Mouse (Mus musculus) layer of hippocampus, postnatal 25 days (tissue): ENCODE results near the gene Slc18a3. TPM values are rescaled to one million over a fixed set of nuclear protein-coding genes. Genes with fewer than 3 reads are reported as not detected.
A peak's percentile ranks its signal among the peaks of the same experiment; 100 is the strongest.

ENCODE experiments used
- DNase-seq, 2 experiments: peaks; one replicate each; pipeline ENCODE4 v3.0.0; 2022; ENCODE audit warnings: mixed read lengths in 2 of 2, low spot score in 1 of 2; ENCODE audit errors: extremely low spot score in 1 of 2
- total RNA-seq, 2 experiments: library from RNA; stranded (reverse); gene quantifications; 2 replicates each; pipeline ENCODE4 v1.2.3; 2021

Gene Slc18a3
- under 1 TPM in 1 of 2 experiments, not detected in 1; 0.10 TPM for total RNA-seq

- DNase-seq, result no peak
Measured at GRCm38 (mm10) chr14:32464601-32465505, at the start of gene Slc18a3. Gene Slc18a3 (minus strand): TSS chr14:32464850.

- DNase-seq, result peak; percentile 91
Measured at GRCm38 (mm10) chr14:32513336-32514032, 48.8 kb upstream of the Slc18a3 start, which contains the start of gene Ercc6. Gene Ercc6 (plus strand): TSS chr14:32513521.

- no peak for DNase-seq
Measured at GRCm38 (mm10) chr14:32512912-32513311, 48.3 kb upstream of the Slc18a3 start.

GRCm38 (mm10) chr14:32509443-32509961 lies 44.9 kb upstream of the Slc18a3 start:
- no peak for DNase-seq

GRCm38 (mm10) chr14:32508105-32508835 lies 43.6 kb upstream of the Slc18a3 start:
- DNase-seq, result no peak

GRCm38 (mm10) chr14:32507216-32507615 lies 42.6 kb upstream of the Slc18a3 start:
- no peak for DNase-seq

- no peak for DNase-seq
Measured at GRCm38 (mm10) chr14:32506329-32506728, 41.7 kb upstream of the Slc18a3 start.

GRCm38 (mm10) chr14:32503897-32504296 lies 39.2 kb upstream of the Slc18a3 start:
- no peak for DNase-seq

GRCm38 (mm10) chr14:32502764-32503688 lies 38.4 kb upstream of the Slc18a3 start:
- no peak for DNase-seq

- no peak for DNase-seq
Measured at GRCm38 (mm10) chr14:32501303-32501702, 36.7 kb upstream of the Slc18a3 start.

GRCm38 (mm10) chr14:32496115-32496850 lies 31.6 kb upstream of the Slc18a3 start:
- no peak for DNase-seq

- DNase-seq, result no peak
Measured at GRCm38 (mm10) chr14:32492521-32492920, 27.9 kb upstream of the Slc18a3 start.

GRCm38 (mm10) chr14:32482061-32482460 lies 17.4 kb upstream of the Slc18a3 start:
- DNase-seq, result no peak

- no peak for DNase-seq
Measured at GRCm38 (mm10) chr14:32477581-32477980, 12.9 kb upstream of the Slc18a3 start.

GRCm38 (mm10) chr14:32476559-32476958 lies 11.9 kb upstream of the Slc18a3 start:
- DNase-seq, result no peak

- DNase-seq, result peak; percentile 32 to 72
Measured at GRCm38 (mm10) chr14:32472996-32473395, 8.3 kb upstream of the Slc18a3 start.

- DNase-seq, result peak in 1 of 2 experiments; percentile 57
Measured at GRCm38 (mm10) chr14:32467606-32468005, 3.0 kb upstream of the Slc18a3 start.

GRCm38 (mm10) chr14:32465889-32466288 lies 1.2 kb upstream of the Slc18a3 start, which contains the start of gene Chat:
Gene Chat (minus strand): TSS chr14:32465989.
- DNase-seq, result no peak

GRCm38 (mm10) chr14:32465506-32465870 lies 838 bp upstream of the Slc18a3 start:
- DNase-seq, result no peak
